Mouse (Mus musculus) spleen, adult 2 months (tissue): ENCODE results near the gene Snx4. TPM values are rescaled to one million over a fixed set of nuclear protein-coding genes. Genes with fewer than 3 reads are reported as not detected.

Source experiments
- DNase-seq, 2 experiments: peaks; one replicate each; pipeline versions ENCODE4 v3.0.0 to v3.0.0-alpha.2; 2012 to 2021; ENCODE audit warnings: low spot score in 2 of 2, low read depth in 1 of 2
- H3K27ac ChIP-seq: fragments of 200-500 bp; 2 replicates; pipeline ENCODE4 v1.5.1; 2012; ENCODE audit warnings: low read length, inconsistent platforms; ENCODE audit not compliant: insufficient read depth
- H3K27me3 ChIP-seq: fragments of 200-500 bp; 2 replicates; pipeline ENCODE4 v1.6.1; 2012; ENCODE audit warnings: mild to moderate bottlenecking, moderate library complexity, low read length, inconsistent platforms; ENCODE audit not compliant: control insufficient read depth, insufficient read depth
- H3K36me3 ChIP-seq: fragments of 200-500 bp; 2 replicates; pipeline ENCODE4 v1.6.1; 2012; ENCODE audit warnings: mild to moderate bottlenecking, low read length, inconsistent platforms; ENCODE audit not compliant: control insufficient read depth, insufficient read depth
- H3K4me1 ChIP-seq: fragments of 200-500 bp; 2 replicates; pipeline ENCODE4 v1.6.1; 2011; ENCODE audit warnings: inconsistent platforms; ENCODE audit not compliant: control insufficient read depth, insufficient read depth, insufficient read length
- H3K4me3 ChIP-seq: fragments of 200-500 bp; 2 replicates; pipeline ENCODE4 v1.5.1; 2011; ENCODE audit warnings: mild to moderate bottlenecking, inconsistent platforms; ENCODE audit not compliant: insufficient read depth, insufficient read length; ENCODE audit errors: extremely low read depth
- CTCF ChIP-seq: fragments of 200-500 bp; IDR thresholded peaks from 2 replicates; pipeline ENCODE4 v1.5.1; 2011; ENCODE audit warnings: mild to moderate bottlenecking, inconsistent platforms; ENCODE audit not compliant: insufficient read depth, insufficient read length, insufficient replicate concordance; ENCODE audit errors: extremely low read depth
- POLR2A ChIP-seq: fragments of 200-500 bp; IDR thresholded peaks from 2 replicates; pipeline ENCODE4 v1.6.1; 2011; ENCODE audit warnings: low read depth, low read length, inconsistent platforms
- WGBS: fragments of 180-500 bp; shearing (Covaris S2); methylation state at CpG from one replicate; pipeline ENCODE4 v1.1.7; 2018; 5-methylcytosine and 5-hydroxymethylcytosine counted together
- polyA plus RNA-seq: library from polyadenylated mRNA; depleted of rRNA; stranded (reverse); fragments of >200 nt; gene quantifications from 2 replicates; pipeline ENCODE4 v1.2.3, GENCODE M21; 2012; rRNA removed

Snx4 gene
- polyA plus RNA-seq, 1 experiment = 7.9 TPM

- Histone ChIP-seq H3K4me3 (no peak overlapping the region), H3K36me3 (no peaks in the 10 kb centered on the region), H3K27me3 (no peaks in the 10 kb centered on the region), H3K27ac (no peak overlapping the region), H3K4me1 (peaks cover 2% of the 10 kb centered on the region; the same call in 1 of the 2 replicates)
- TF ChIP-seq POLR2A = no peak
- no peak for TF ChIP-seq CTCF
- no peak for DNase-seq
- 72% methylated on average over 4 of the region's 4 CpGs for whole genome bisulfite sequencing
Observed at GRCm38 (mm10) chr16:33344875-33345274, 93.6 kb downstream of the Snx4 start.

GRCm38 (mm10) chr16:33346376-33346775, 95.1 kb downstream of the Snx4 start:
- no peak overlapping the region for H3K27ac ChIP-seq
- WGBS = 79% methylated on average over 3 of the region's 3 CpGs
- no peak for TF ChIP-seq CTCF
- no peak for TF ChIP-seq POLR2A
- H3K4me3 ChIP-seq = no peak overlapping the region
- no peaks in the 10 kb centered on the region for H3K27me3 ChIP-seq
- DNase-seq = no peak
- peaks cover 2% of the 10 kb centered on the region; the same call in 1 of the 2 replicates for H3K4me1 ChIP-seq
- H3K36me3 ChIP-seq = no peaks in the 10 kb centered on the region

- H3K36me3 ChIP-seq = no peaks in the 10 kb centered on the region
- H3K27me3 ChIP-seq = no peaks in the 10 kb centered on the region
- H3K27ac ChIP-seq = no peak overlapping the region
- peaks cover 2% of the 10 kb centered on the region; the same call in 1 of the 2 replicates for H3K4me1 ChIP-seq
- TF ChIP-seq POLR2A (no peak), CTCF (no peak)
- DNase-seq = no peak
- no peak overlapping the region for H3K4me3 ChIP-seq
- 81% methylated on average over 5 of the region's 5 CpGs for WGBS
Observed at GRCm38 (mm10) chr16:33347134-33347533, 95.9 kb downstream of the Snx4 start.

Other genes starting within 250 kb of the Snx4 start
- gene Iqcg, start 195.2 kb upstream of the Snx4 start, polyA plus RNA-seq = 0.02 and 0.05 TPM in 2 replicates
- gene Rpl35a, start 195.0 kb upstream of the Snx4 start, polyA plus RNA-seq = 198 and 203 TPM in 2 replicates
- 0.53 and 1.3 TPM in 2 replicates for gene Lmln, start 188.9 kb upstream of the Snx4 start, polyA plus RNA-seq
- gene Osbpl11, start 66.4 kb upstream of the Snx4 start, polyA plus RNA-seq = 6.6 and 6.9 TPM in 2 replicates
- gene Zfp148, start 129.4 kb downstream of the Snx4 start, polyA plus RNA-seq = 5.0 and 5.7 TPM in 2 replicates